Mouse (Mus musculus) heart, adult 18-20 months (tissue): ENCODE results near the gene Spint2. TPM values are rescaled to one million over a fixed set of nuclear protein-coding genes. Genes with fewer than 3 reads are reported as not detected.
"Not testable (repeated sequence)": the region's sequence is repeated elsewhere in the genome, so short reads cannot be mapped to it uniquely, and the experiment has no call there.

ENCODE experiments used
- DNase-seq, 2 experiments: peaks; one replicate each; pipeline ENCODE4 v3.0.0; 2021 to 2022; ENCODE audit warnings: mixed read lengths in 1 of 2
- total RNA-seq, 2 experiments: library from RNA; stranded (reverse); gene quantifications; 2 replicates each; pipeline ENCODE4 v1.2.3; 2021

Spint2 gene
- total RNA-seq, 2 experiments from 2014 or later, result 45.7 to 53.8 TPM

DNA sequence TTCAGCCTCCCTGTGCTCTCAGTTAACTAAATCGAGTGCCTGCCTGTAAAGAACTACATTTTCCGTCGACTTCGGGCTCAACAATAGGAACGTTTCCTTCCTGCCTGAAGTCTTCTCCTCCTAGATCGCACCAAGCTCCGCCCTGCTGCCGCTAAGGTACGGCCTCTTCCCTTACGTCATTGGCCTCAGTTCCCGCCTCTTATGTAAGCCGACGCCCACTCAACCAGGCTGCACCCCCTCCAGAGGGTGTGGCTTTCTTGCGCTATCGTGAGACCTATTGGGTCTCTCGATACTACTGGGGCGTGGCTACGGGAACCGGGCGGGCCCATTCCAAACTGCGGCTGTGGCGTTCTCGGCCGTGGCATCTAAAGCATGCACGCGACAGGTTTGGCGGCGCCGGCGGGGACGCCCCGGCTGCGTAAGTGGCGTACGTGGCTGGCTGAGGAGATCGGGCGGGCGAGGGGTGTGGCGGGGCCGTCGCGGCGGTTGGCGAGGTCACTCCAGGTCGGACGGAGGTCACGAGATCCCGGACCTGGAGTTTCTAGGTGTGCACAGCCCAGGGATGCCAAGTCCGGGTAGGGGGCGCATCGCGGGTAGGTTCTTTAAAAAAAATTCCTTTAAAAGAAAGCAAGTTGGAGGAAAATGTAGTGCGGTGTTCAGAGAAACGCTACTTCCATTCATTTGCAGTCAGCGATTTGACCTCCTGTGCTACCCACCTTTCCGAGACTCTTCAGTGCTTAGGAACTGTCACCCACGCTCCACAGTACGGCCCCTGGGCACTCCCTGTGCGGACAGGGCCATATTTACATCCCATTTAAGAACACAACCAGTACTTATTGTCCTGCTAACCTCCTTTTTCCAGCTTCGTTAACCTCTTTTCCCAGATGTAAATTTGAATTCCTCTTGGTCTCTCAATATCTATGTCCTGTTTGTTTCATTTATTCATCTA lies 43.4 kb downstream of the Spint2 start, which contains the start of gene Yif1b:
Yif1b (plus strand) TSS at position 311 of the 949 bp plus-strand sequence.
- DNase-seq, result peak; percentile 99

DNA sequence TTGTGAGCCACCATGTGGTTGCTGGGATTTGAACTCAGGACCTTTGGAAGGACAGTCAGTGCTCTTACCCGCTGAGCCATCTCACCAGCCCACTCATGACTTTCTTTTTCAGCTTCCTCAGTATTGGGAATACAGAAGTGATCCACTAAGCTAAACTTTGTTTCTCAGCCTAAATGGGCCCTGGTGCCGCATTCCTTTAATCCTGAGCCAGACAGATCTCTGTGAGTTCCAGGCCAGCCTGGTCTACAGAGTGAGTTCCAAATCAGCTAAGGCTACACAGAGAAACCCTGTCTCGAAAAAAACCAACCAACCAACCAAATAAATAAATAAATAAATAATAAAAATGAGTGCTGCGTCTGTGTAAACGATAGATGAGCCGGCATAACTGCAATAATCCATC lies 44.1 kb downstream of the Spint2 start:
- DNase-seq, result not testable (repeated sequence)

DNA sequence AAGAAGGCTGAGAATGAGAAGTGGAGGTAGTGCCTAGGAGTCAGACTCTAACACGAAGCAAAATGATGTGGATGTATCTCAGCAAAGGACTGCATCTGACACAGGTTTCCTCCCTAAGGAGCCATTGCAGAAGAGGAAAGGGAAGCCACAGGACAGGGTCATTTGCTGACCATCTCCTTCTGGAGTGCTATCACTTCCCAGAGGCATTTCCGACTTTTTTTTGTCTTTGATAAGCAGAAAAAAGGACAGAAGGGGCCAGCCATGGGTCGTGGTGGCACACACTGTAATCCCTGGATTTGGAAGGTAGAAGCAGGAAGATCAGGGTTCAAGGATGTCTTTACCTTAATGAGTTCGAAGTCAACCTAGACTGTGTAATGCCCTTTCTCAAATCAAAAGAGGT lies 45.1 kb downstream of the Spint2 start:
- DNase-seq, result no peak

DNA sequence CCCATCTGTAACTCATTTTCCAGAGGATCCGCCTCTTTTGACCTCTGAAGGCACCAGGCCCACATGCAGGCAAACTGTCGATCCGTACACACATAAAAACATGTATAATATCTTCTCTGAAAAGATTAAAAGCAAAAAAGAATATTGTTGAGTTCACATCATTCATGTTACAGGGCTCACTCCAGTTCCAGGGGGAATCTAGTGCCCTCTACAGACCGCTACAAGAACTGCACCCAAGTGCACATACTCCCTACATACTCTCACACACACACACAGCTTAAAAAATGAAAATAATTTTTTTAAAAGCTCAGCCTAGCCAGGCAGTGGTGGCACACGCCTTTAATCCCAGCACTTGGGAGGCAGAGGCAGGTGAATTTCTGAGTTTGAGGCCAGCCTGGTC lies 47.1 kb downstream of the Spint2 start:
- no peak for DNase-seq

DNA sequence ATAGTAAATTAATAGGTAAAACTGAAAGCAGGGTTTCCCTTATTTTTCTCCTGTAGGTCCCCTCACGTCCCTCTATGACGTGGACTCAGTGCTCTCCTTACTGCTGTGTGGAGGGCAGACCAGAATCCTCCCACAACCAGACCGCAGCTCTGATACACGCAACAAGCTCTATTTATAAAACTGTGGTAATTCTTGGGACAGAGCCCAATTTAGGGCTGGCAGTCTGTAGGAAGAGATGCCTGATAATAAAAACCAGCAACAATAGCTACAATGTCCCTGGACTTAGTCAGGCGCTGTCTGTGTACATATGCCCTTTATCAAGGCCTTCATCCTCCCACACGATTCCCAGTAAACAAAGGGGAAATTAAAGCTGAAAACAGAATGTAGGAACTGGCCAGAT lies 48.0 kb downstream of the Spint2 start:
- DNase-seq, result peak; percentile 58 to 77

DNA sequence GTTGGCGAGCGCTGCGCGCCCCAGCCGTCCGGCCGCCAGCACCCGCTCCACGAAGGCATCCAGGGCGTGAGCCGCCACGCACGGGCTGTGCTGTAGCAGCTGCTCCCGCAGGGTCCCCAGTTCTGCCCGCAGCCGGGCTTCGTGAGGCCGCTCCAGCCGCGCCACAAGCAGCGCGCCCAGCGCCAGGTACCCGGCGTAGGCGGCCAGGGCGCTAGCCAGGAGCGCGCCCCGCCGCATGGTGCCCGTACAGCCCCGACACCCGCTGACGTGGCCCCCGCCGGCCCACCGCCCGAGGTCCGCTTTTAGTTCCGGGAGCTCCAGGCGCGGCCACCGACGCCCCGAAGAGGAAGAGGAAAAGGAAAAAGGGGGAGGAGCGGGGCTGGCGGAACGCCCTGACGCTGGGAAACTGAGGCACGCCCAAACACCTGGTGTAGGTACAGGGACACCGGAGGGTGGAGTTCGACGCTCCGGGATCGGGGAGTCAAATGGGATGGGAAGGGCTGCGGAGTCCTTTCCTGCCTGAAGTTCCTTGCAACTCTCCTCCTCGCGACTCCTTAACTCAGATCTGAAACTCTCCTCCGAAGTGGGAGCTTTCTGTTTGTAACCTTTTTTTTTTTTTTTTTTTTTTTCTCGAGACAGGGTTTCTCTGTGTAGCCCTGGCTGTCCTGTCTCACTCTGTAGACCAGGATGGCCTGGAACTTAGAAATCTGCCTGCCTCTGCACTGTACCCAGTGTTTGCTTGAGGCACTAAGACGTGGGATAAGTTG lies 49.3 kb downstream of the Spint2 start, which contains the start of gene Kcnk6:
Kcnk6 (minus strand) TSS at position 269 of the 767 bp plus-strand sequence.
- peak; percentile 82 to 85 for DNase-seq

DNA sequence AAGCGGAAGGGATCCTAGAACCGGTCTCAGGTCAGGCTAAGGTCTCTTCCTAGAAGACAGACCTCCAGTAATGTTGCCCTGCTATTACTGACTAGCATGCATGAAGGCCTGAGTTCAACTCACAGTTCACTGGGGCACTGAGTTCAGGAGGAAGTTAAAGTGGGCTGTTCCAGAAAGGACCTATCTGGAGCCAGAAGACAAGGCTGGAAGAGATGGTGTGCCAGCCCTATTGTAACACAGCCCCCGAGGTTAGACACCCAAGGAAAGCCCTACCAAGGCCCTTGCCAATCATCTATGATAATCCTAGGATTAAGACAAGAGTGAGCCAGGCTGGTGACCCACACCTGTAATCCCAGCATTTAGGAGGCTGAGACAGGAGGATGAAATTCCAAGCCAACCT lies 50.2 kb downstream of the Spint2 start:
- DNase-seq, result peak; percentile 31 to 37

DNA sequence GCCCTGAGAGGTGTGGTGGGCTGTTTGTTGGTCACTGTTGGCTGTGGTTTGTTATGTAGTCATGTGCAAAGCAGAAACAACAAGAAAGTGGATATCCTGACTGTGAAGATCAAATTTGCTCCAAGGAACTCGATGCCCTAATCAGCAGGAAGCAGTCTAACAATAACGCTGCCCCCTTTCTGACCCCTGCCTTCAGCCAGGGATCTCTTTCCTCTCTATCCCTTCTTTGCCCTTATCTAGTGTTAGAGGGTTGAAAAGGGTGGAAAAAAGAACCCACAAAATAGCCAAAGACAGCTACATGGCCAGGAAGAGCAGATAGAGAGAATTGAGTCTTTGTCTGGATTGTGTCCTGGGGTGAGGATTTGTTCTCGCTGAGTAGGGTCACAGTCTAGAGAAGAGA lies 51.2 kb downstream of the Spint2 start:
- no peak for DNase-seq

DNA sequence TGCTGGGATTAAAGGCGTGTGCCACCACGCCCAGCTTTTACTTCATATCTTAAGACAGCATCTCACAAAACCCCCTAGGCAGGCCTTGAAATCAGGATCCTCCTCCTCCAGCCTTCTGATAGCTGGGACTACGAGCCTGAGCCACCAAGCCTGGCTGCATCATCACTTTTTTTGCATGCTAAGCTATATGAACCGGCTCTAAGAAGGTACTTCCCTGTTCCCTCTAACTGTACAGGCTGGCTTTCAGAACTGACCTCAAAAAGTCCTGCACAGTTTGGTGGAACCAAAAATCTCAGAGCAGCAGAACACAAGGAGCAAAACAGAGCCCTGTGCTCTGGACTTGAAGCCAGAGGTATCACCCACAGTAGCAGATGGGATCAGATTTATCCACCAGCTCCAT lies 53.5 kb downstream of the Spint2 start:
- DNase-seq, result peak in 1 of 2 experiments; percentile 50

DNA sequence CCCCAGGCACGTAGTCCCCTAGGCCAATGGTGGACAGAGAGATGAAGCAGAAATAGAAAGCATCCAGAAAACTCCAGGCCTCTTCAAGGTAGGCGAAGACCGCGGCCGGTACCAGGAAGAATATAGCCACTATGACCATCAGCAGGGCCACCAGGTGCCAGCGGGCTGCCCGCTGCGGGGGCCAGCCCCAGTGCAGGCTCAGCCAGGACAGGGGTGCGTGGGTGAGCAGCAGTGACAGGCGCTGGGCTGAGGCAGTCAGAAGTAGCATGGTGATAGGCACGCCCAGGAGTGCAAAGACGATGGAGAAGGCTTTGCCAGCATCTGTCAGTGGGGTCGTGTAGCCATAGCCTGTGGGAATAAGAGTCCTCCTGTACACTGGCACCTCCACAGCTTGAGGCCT lies 56.2 kb downstream of the Spint2 start:
- DNase-seq, result no peak

DNA sequence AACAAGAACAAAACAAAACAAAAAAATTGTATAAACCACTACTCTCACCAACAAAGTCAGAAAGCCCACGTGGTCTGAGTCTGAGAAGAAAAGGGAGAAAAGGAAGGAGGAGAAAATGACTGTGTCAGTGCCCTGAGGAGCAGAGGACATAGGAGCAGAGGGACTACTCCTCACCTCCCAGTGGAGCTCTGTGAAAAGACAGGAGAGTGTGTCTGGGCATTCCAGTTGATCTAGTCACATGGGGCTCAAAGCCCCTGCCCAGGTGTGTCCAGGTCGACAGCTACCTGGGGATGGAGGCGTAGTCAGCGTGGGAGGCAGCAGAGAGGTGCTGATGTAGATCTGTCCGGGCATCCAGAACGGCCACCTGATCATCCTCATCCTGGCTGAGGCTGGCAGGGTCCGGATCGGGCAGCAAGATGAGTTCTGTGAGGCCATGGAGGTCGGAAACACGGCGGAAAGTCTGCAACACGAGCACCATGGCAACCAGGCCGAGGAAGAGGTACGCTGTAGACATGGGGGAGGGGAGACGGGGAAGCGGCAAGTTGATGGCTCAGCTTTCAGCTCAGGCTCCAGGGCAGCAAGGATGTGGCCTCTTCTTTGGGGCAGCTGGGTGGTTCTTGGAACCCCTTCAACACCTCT lies 56.8 kb downstream of the Spint2 start:
- DNase-seq, result no peak

DNA sequence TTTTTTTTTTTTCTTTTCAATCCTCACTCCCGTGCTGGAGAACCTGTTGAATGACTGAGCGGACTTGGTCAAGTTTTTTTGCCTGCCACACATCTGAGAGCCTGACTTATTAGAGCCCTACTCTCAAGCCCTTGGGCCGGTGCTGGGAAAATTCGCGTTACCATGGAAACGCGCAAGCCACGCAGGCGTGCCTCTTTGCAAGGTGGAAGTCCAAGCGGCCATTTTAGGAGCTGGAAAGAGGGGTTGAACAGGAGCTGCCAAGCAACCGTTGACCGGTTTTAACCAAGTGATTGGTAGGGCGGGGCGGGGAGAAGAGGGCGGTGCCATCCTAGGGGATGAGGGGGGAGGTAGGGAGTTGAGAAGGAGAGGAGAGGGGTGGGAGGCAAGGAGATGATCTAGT lies 66.9 kb downstream of the Spint2 start:
- no peak for DNase-seq

DNA sequence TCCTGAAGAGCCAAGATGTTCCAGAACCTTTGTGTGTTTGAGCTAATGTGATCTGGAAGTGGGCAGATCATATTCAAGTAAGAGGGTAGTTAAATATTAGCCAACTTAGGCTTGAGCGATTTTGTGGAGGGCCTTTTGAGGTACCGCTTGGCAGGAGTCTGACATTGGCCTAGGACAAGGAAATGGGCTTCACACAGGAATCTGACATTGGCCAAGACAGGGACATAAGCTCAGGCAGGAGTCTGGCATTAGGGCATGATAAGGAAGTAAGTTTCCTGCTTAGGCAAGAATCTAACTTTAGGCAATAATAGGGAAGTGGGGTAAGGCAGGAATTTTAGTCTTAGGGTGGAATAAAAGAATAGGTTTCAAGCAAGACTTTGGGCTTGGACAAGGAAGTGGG lies 67.5 kb downstream of the Spint2 start:
- no peak for DNase-seq

DNA sequence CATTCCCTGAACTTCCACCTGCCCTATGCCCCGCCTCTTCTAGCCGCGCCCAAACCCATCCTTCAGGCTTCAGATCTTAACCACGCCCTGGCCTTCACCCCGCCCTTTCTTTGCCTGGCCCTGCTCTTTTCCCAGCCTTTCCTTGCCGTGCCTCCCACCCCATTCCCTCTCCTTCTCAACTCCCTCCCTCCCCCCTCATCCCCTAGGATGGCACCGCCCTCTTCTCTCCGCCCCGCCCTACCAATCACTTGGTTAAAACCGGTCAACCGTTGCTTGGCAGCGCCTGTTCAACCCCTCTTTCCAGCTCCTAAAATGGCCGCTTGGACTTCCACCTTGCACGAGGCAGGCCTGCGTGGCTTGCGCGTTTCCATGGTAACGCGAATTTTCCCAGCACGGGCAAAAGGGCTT lies 68.0 kb downstream of the Spint2 start, which contains the start of gene Catsperg1:
Catsperg1 (minus strand) TSS at position 361 of the 408 bp plus-strand sequence.
- no peak for DNase-seq

DNA sequence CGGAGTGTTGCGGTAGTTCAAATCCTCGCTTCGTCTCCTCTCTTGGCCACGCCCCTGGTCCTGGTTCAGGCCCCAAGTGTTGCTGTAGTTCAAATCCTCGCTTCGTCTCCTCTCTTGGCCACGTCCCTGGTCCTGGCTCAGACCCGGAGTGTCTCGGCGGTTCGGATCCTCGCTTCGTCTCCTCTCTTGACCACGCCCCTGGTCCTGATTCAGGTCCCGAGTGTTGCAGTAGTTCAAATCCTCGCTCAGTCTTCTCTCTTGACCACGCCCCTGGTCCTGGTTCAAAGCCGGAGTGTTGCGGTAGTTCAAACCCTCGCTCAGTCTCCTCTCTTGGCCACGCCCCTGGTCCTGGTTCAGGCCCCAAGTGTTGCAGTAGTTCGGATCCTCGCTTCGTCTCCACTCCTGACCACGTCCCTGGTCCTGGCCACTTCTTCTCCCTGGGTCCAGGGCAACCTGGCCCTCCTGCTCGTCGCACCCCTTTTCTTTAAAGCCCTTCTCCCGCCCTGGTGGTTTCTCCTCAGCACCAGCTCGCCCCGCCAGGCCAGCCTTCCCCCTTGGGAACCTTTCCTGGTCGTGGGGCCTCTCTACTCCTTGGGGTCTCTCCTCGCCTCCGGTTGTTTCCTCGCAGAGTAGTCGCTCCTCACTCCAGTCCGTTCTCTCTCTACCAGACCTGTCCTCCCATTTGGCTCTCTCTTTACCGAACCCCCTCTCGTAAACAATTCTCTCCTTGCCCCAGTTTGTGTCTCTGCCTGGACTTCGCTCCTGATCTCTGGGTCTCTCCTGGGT lies 68.7 kb downstream of the Spint2 start:
- DNase-seq, result not testable (repeated sequence)

DNA sequence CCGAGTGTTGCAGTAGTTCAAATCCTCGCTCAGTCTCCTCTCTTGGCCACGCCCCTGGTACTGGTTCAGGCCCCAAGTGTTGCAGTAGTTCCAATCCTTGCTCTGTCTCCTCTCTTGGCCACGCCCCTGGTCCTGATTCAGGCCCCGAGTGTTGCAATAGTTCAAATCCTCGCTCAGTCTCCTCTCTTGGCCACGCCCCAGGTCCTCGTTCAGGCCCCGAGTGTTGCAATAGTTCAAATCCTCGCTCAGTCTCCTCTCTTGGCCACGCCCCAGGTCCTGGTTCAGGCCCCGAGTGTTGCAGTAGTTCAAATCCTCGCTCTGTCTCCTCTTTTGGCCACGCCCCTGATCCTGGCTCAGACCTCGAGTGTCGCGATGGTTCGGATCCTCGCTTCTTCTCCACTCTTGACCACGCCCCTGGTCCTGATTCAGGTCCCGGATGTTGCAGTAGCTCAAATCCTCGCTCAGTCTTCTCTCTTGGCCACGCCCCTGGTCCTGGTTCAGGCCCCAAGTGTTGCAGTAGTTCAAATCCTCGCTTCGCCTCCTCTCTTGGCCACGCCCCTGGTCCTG lies 69.4 kb downstream of the Spint2 start:
- peak in 1 of 2 experiments; percentile 20 for DNase-seq

DNA sequence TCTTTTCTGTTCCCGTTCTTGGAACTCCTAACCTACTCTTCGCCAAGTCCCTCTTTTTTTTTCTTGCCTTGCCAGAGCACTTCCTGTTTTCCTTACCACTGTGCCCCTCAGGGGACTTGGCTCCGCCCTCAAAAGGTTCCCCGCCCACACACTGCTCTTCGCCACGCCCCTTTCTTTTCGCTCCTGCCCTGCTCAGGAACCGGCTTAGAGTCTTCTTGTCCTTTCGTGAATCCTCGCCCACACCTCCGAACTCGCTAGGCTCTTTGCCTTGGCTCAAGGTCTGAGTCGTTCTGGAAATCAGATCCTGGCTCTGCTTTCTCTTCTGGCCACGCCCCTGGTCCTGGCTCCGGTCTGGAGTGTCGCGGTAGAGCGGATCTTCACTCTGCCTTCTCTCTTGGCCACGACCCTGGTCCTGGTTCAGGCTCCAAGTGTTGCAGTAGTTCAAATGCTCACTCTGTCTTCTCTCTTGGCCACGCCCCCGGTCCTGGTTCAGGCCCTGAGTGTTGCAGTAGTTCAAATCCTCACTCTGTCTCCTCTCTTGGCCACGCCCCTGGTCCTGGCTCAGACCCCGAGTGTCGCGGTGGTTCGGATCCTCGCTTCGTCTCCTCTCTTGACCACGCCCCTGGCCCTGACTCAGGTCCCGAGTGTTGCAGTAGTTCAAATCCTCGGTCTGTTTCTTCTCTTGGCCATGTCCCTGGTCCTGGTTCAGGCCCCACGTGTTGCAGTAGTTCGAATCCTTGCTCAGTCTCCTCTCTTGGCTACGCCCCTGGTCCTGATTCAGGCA lies 70.1 kb downstream of the Spint2 start:
- DNase-seq, result peak; percentile 92 to 94

DNA sequence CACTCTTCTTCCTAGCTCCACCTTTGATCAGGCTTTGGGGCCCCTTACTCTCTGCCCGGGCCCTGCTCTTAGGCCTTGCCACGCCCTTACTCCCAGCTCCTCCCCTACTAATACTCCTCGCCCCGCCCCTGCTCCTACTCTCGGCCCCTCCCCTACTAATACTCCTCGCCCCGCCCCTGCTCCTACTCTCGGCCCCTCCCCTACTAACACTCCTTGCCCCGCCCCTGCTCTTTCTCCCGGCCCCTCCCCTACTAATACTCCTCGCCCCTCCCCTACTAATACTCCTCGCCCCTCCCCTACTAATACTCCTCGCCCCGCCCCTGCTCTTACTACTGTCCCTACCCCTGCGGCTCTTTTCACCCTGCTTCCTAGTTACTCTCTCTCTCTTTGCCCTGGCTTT lies 70.7 kb downstream of the Spint2 start:
- not testable (repeated sequence) for DNase-seq
